Mouse (Mus musculus) heart, adult 2 months (tissue): Measurements from ENCODE around the gene Sh2d4b. TPM values are rescaled to one million over a fixed set of nuclear protein-coding genes. Genes with fewer than 3 reads are reported as not detected.

Experiments
- DNase-seq, 2 experiments: peaks; one replicate each; pipeline ENCODE4 v3.0.0; 2021
- H3K27ac ChIP-seq: fragments of 200-600 bp; 2 replicates; pipeline ENCODE4 v1.8.1; 2022
- H3K27me3 ChIP-seq: fragments of 200-500 bp; 2 replicates; pipeline ENCODE4 v1.6.1; 2012; ENCODE audit warnings: mild to moderate bottlenecking, low read length, inconsistent platforms, mixed read lengths; ENCODE audit not compliant: control insufficient read depth, insufficient read depth
- H3K36me3 ChIP-seq: fragments of 200-500 bp; 2 replicates; pipeline ENCODE4 v1.6.1; 2012; ENCODE audit warnings: low read length, inconsistent platforms; ENCODE audit not compliant: control insufficient read depth, insufficient read depth
- H3K4me1 ChIP-seq: fragments of 200-500 bp; 2 replicates; pipeline ENCODE4 v1.6.1; 2011; ENCODE audit warnings: low read length; ENCODE audit not compliant: control insufficient read depth, insufficient read depth
- H3K4me3 ChIP-seq: fragments of 200-600 bp; 2 replicates; pipeline ENCODE4 v1.8.1; 2022
- H3K79me2 ChIP-seq: fragments of 200-500 bp; replicated peaks from 2 replicates; pipeline ENCODE4 v1.6.1; 2012; ENCODE audit warnings: mild to moderate bottlenecking, inconsistent platforms, low read length, moderate library complexity, mixed read lengths; ENCODE audit not compliant: control insufficient read depth, insufficient read depth
- H3K9ac ChIP-seq: fragments of 200-500 bp; 2 replicates; pipeline ENCODE4 v1.6.1; 2012; ENCODE audit warnings: low read depth, mild to moderate bottlenecking, control low read depth, inconsistent platforms, low read length, mixed read lengths
- CTCF ChIP-seq: fragments of 200-600 bp; IDR thresholded peaks from 2 replicates; pipeline ENCODE4 v1.8.1; 2022; ENCODE audit warnings: antibody characterized with exemption, mild to moderate bottlenecking, moderate library complexity
- EP300 ChIP-seq: fragments of 200-500 bp; IDR thresholded peaks from 2 replicates; pipeline ENCODE4 v1.6.1; 2011; ENCODE audit warnings: low read depth, low read length, control low read depth; ENCODE audit not compliant: insufficient read depth
- POLR2A ChIP-seq: fragments of 200-500 bp; IDR thresholded peaks from 2 replicates; pipeline ENCODE4 v1.6.1; 2011; ENCODE audit warnings: mild to moderate bottlenecking, low read depth, low read length, control low read depth; ENCODE audit not compliant: insufficient read depth
- WGBS: fragments of 180-500 bp; shearing (Covaris S2); methylation state at CpG from one replicate; pipeline ENCODE4 v1.1.7; 2018; 5-methylcytosine and 5-hydroxymethylcytosine counted together
- intact Hi-C: fragments of 180-260 bp; cut with DNase I; formaldehyde crosslinking; loops from one replicate; pipeline ENCODE4 v1.15.1; 2025
- polyA plus RNA-seq: library from polyadenylated mRNA; depleted of rRNA; stranded (reverse); fragments of >200 nt; gene quantifications from 2 replicates; pipeline ENCODE4 v1.2.3, GENCODE M21; 2012
- total RNA-seq, 2 experiments: library from RNA; stranded (reverse); gene quantifications; 2 replicates each; pipeline ENCODE4 v1.2.3; 2021

Gene Sh2d4b
- total and polyA plus RNA-seq, 3 experiments: 0.14 to 1.1 (median 0.84) TPM

- no peak for DNase-seq
Measured at GRCm38 (mm10) chr14:40933328-40933727, 40.3 kb upstream of the Sh2d4b start.

DNA sequence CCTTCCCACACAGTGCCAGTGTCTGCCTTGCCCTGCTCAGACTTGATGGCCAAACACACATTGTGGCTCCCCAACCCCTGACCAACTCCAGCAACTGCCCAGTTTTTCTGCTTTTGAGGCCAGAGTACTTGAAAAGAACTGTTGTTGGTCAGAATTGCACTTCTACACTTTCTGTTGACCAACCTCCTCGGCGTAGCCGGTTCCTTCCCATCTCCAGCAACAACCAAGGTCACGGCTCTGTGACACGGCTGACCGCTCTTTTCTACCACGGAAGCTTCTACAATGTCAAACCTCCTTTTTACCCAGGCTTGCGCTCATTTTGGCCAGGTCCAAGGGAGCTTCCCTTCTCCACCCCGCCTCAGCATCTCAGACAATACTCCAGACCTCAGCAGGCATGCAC lies 39.2 kb upstream of the Sh2d4b start:
- peaks cover 10% of the 10 kb centered on the region for H3K36me3 ChIP-seq
- DNase-seq: no peak
- no peaks in the 10 kb centered on the region for H3K27me3 ChIP-seq
- H3K4me1 ChIP-seq: peaks cover 33% of the 10 kb centered on the region
- intact Hi-C loops: no loop called here
- TF ChIP-seq CTCF (no peak), EP300 (no peak), POLR2A (no peak)
- H3K79me2 ChIP-seq: peaks cover 2% of the 10 kb centered on the region; the same call in 1 of the 2 replicates
- H3K9ac ChIP-seq: no peak overlapping the region
- no peak overlapping the region for H3K4me3 ChIP-seq
- 69% methylated on average over 9 of the region's 9 CpGs for WGBS
- no peak overlapping the region for H3K27ac ChIP-seq

More at GRCm38 (mm10) chr14:40933328-40933727, 40.3 kb upstream of the Sh2d4b start:
- no peak overlapping the region for H3K9ac ChIP-seq
- H3K27ac ChIP-seq: no peak overlapping the region
- intact Hi-C loops: no loop called here
- no peaks in the 10 kb centered on the region for H3K27me3 ChIP-seq
- peaks cover 2% of the 10 kb centered on the region; the same call in 1 of the 2 replicates for H3K79me2 ChIP-seq
- H3K4me1 ChIP-seq: peaks cover 30% of the 10 kb centered on the region
- H3K36me3 ChIP-seq: peaks cover 6% of the 10 kb centered on the region
- no peak overlapping the region for H3K4me3 ChIP-seq
- no peak for TF ChIP-seq POLR2A
- WGBS: 79% methylated on average over 7 of the region's 7 CpGs

GRCm38 (mm10) chr14:40931115-40931829 lies 38.2 kb upstream of the Sh2d4b start:
- Histone ChIP-seq H3K36me3 (peaks cover 12% of the 10 kb centered on the region), H3K9ac (no peak overlapping the region), H3K27me3 (no peaks in the 10 kb centered on the region), H3K4me3 (no peak overlapping the region), H3K4me1 (peaks cover 33% of the 10 kb centered on the region), H3K27ac (peak overlapping the region; percentile 31; the same call in 1 of the 2 replicates), H3K79me2 (peaks cover 2% of the 10 kb centered on the region; the same call in 1 of the 2 replicates)
- intact Hi-C loops: no loop called here
- DNase-seq: no peak
- WGBS: 40% methylated on average over 3 of the region's 3 CpGs
- no peak for TF ChIP-seq EP300

DNA sequence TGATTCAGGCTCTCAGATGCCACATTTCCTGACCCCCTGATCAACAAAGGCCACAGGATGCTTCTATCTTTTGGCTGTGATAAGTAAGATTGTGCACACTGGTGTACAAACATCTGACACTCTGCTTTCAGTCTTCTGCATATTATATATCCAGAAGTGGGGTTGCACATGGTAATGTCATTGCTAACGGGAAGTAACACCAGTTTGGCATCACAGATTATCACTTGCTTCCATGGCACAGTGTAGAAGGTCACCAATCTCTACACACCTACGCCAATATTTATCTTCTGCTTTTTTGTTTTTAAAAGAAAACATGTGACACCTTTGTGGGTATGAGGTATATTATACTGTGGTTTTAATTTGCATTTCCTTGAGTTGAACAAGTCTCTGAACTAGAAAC lies 36.9 kb upstream of the Sh2d4b start:
- Histone ChIP-seq H3K4me1 (peaks cover 30% of the 10 kb centered on the region), H3K27me3 (no peaks in the 10 kb centered on the region), H3K36me3 (peaks cover 14% of the 10 kb centered on the region), H3K27ac (no peak overlapping the region), H3K79me2 (peaks cover 1% of the 10 kb centered on the region; the same call in 1 of the 2 replicates), H3K4me3 (no peak overlapping the region), H3K9ac (no peak overlapping the region)
- intact Hi-C loops: no loop called here
- WGBS: 86% methylated on average over 2 of the region's 2 CpGs
- TF ChIP-seq EP300 (no peak), CTCF (no peak), POLR2A (no peak)
- DNase-seq: no peak

- no peak overlapping the region for H3K9ac ChIP-seq
- WGBS: 85% methylated on average over 5 of the region's 5 CpGs
- TF ChIP-seq POLR2A: no peak
- TF ChIP-seq CTCF: no peak
- TF ChIP-seq EP300: no peak
- H3K79me2 ChIP-seq: no peaks in the 10 kb centered on the region
- H3K4me3 ChIP-seq: no peak overlapping the region
- H3K36me3 ChIP-seq: peaks cover 15% of the 10 kb centered on the region
- peaks cover 34% of the 10 kb centered on the region for H3K4me1 ChIP-seq
- intact Hi-C loops: no loop called here
- no peak overlapping the region for H3K27ac ChIP-seq
- H3K27me3 ChIP-seq: no peaks in the 10 kb centered on the region
- no peak for DNase-seq
Measured at GRCm38 (mm10) chr14:40928897-40929296, 35.8 kb upstream of the Sh2d4b start.

DNA sequence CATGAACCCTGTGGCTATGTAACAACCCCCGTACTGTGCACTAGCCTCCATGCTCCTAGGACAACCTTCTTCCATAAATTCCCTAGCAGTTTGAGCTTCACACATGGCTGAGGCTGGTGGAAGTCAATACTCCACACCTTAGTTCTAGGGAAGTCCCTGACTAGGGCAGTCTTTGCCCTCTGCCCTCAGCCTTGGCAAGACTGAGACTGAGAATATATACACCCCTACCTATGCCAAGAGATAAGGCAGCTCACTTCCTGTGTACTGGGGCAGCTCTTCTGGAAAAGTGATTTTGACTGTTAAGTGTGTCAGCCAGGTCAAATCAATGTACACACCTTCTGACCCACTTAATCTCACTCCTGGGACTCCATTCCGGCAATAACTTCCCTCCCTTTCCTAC lies 34.0 kb upstream of the Sh2d4b start:
- H3K27ac ChIP-seq: no peak overlapping the region
- H3K4me1 ChIP-seq: peaks cover 30% of the 10 kb centered on the region
- TF ChIP-seq EP300 (no peak), POLR2A (no peak), CTCF (peak; percentile 11; the same call in 1 of the 2 replicates)

More for the DNA sequence above, 34.0 kb upstream of the Sh2d4b start:
- no peaks in the 10 kb centered on the region for H3K27me3 ChIP-seq
- no peaks in the 10 kb centered on the region for H3K79me2 ChIP-seq
- WGBS: 39% methylated on average over 2 of the region's 2 CpGs
- intact Hi-C loops: no loop called here
- no peak overlapping the region for H3K9ac ChIP-seq
- DNase-seq: no peak
- no peak overlapping the region for H3K4me3 ChIP-seq
- peaks cover 16% of the 10 kb centered on the region for H3K36me3 ChIP-seq
